Mouse (Mus musculus) heart, embryonic 16.5 days (tissue): ENCODE measurements at regions not wholly inside any gene's neighbourhood (a gene's known extent, or its start where the extent isn't known, plus 50 kb on each side); places are given as distances from the start of the nearest gene placed in this dataset.

Experiments used
- ATAC-seq: fragments of 200-750 bp; cut with Nextera tagmentation; replicated peaks from 2 replicates; pipeline ENCODE4 v1.8.0; 2017; ENCODE audit warnings: moderate number of reproducible peaks; ENCODE audit not compliant: insufficient read depth, low FRiP score; ENCODE audit errors: extremely low read depth
- H3K27ac ChIP-seq: fragments of 300-500 bp; sonication (generic); 2 replicates; pipeline ENCODE4 v1.5.1; 2014; ENCODE audit warnings: mild to moderate bottlenecking, low read length, control low read depth, moderate library complexity
- H3K27me3 ChIP-seq: fragments of 300-500 bp; sonication (generic); 2 replicates; pipeline ENCODE4 v1.6.1; 2014; ENCODE audit warnings: low read length, mixed read lengths; ENCODE audit not compliant: control insufficient read depth, insufficient read depth
- H3K36me3 ChIP-seq: fragments of 300-500 bp; sonication (generic); 2 replicates; pipeline ENCODE4 v1.6.1; 2014; ENCODE audit not compliant: control insufficient read depth, insufficient read depth
- H3K4me1 ChIP-seq: fragments of 300-500 bp; sonication (generic); 2 replicates; pipeline ENCODE4 v1.6.1; 2014; ENCODE audit warnings: low read length, mixed read lengths; ENCODE audit not compliant: control insufficient read depth, insufficient read depth
- H3K4me2 ChIP-seq: fragments of 300-500 bp; sonication (generic); 2 replicates; pipeline ENCODE4 v1.6.1; 2014; ENCODE audit warnings: low read depth, mild to moderate bottlenecking, control low read depth, low read length
- H3K4me3 ChIP-seq: fragments of 300-500 bp; sonication (generic); 2 replicates; pipeline ENCODE4 v1.5.1; 2014; ENCODE audit warnings: mild to moderate bottlenecking, control low read depth, low read length
- H3K9ac ChIP-seq: fragments of 300-500 bp; sonication (generic); 2 replicates; pipeline ENCODE4 v1.6.1; 2014; ENCODE audit warnings: low read length, control low read depth
- H3K9me3 ChIP-seq: fragments of 300-500 bp; sonication (generic); replicated peaks from 2 replicates; pipeline ENCODE4 v1.6.1; 2016; ENCODE audit warnings: low read length; ENCODE audit not compliant: control insufficient read depth
- WGBS: fragments of 180-500 bp; shearing (Covaris S2); extraction: QIAGEN DNeasy Blood & Tissue Kit; methylation state at CpG from one replicate; pipeline ENCODE4 v1.1.7; 2014; 5-methylcytosine and 5-hydroxymethylcytosine counted together

GRCm38 (mm10) chr15:13455560-13456219 is 282.2 kb upstream of the Cdh6 start:
- no peak overlapping the region for H3K4me2 ChIP-seq
- no peak overlapping the region for H3K9ac ChIP-seq
- no peaks in the 10 kb centered on the region for H3K27me3 ChIP-seq
- WGBS: 76% methylated on average over 8 of the region's 8 CpGs
- no peaks in the 10 kb centered on the region for H3K4me1 ChIP-seq
- no peak overlapping the region for H3K4me3 ChIP-seq
- no peaks in the 10 kb centered on the region for H3K9me3 ChIP-seq
- ATAC-seq: no peak
- no peak overlapping the region for H3K27ac ChIP-seq
- no peaks in the 10 kb centered on the region for H3K36me3 ChIP-seq

GRCm38 (mm10) chr15:13450385-13450784 is 276.9 kb upstream of the Cdh6 start:
- no peak overlapping the region for H3K4me2 ChIP-seq
- H3K27ac ChIP-seq: no peak overlapping the region
- H3K4me3 ChIP-seq: no peak overlapping the region
- no peaks in the 10 kb centered on the region for H3K36me3 ChIP-seq
- WGBS: 84% methylated on average over 5 of the region's 5 CpGs
- no peak overlapping the region for H3K9ac ChIP-seq
- no peaks in the 10 kb centered on the region for H3K9me3 ChIP-seq
- no peaks in the 10 kb centered on the region for H3K4me1 ChIP-seq
- no peak for ATAC-seq
- H3K27me3 ChIP-seq: no peaks in the 10 kb centered on the region

- H3K36me3 ChIP-seq: no peaks in the 10 kb centered on the region
- WGBS: 49% methylated on average over 1 of the region's 1 CpGs
- no peak for ATAC-seq
- H3K27ac ChIP-seq: no peak overlapping the region
- no peaks in the 10 kb centered on the region for H3K9me3 ChIP-seq
- no peaks in the 10 kb centered on the region for H3K27me3 ChIP-seq
- H3K9ac ChIP-seq: no peak overlapping the region
- no peaks in the 10 kb centered on the region for H3K4me1 ChIP-seq
- H3K4me2 ChIP-seq: no peak overlapping the region
- no peak overlapping the region for H3K4me3 ChIP-seq
Measured at GRCm38 (mm10) chr15:13434608-13435007, 261.1 kb upstream of the Cdh6 start.

- Histone ChIP-seq H3K4me1 (no peaks in the 10 kb centered on the region), H3K9me3 (no peaks in the 10 kb centered on the region), H3K4me2 (no peak overlapping the region), H3K27ac (no peak overlapping the region), H3K9ac (no peak overlapping the region), H3K27me3 (no peaks in the 10 kb centered on the region), H3K4me3 (no peak overlapping the region), H3K36me3 (no peaks in the 10 kb centered on the region)
- no peak for ATAC-seq
- WGBS: 84% methylated on average over 2 of the region's 2 CpGs
Measured at GRCm38 (mm10) chr15:13432971-13433370, 259.5 kb upstream of the Cdh6 start.

GRCm38 (mm10) chr15:13419616-13420015 is 246.1 kb upstream of the Cdh6 start:
- Histone ChIP-seq H3K4me3 (no peak overlapping the region), H3K9ac (no peak overlapping the region), H3K9me3 (no peaks in the 10 kb centered on the region), H3K27me3 (no peaks in the 10 kb centered on the region), H3K4me2 (no peak overlapping the region), H3K36me3 (no peaks in the 10 kb centered on the region), H3K27ac (no peak overlapping the region), H3K4me1 (no peaks in the 10 kb centered on the region)
- 26% methylated on average over 3 of the region's 3 CpGs for WGBS
- ATAC-seq: no peak

GRCm38 (mm10) chr15:13410065-13410688 is 236.7 kb upstream of the Cdh6 start:
- WGBS: 39% methylated on average over 11 of the region's 11 CpGs

GRCm38 (mm10) chr15:13393155-13393554 is 219.7 kb upstream of the Cdh6 start:
- Histone ChIP-seq H3K4me2 (no peak overlapping the region), H3K27me3 (no peaks in the 10 kb centered on the region), H3K27ac (no peak overlapping the region), H3K9ac (no peak overlapping the region), H3K36me3 (no peaks in the 10 kb centered on the region), H3K9me3 (no peaks in the 10 kb centered on the region), H3K4me3 (no peak overlapping the region), H3K4me1 (no peaks in the 10 kb centered on the region)
- ATAC-seq: no peak
- 72% methylated on average over 6 of the region's 6 CpGs for WGBS

More at GRCm38 (mm10) chr15:13410065-13410688, 236.7 kb upstream of the Cdh6 start:
- peak overlapping the region; percentile 36 for H3K4me2 ChIP-seq
- H3K4me1 ChIP-seq: 0 out of 2 replicates have a peak, but pooled peaks cover 3% of the 10 kb centered on the region
- H3K4me3 ChIP-seq: no peak overlapping the region
- no peaks in the 10 kb centered on the region for H3K9me3 ChIP-seq
- H3K36me3 ChIP-seq: no peaks in the 10 kb centered on the region
- no peak overlapping the region for H3K27ac ChIP-seq
- no peak overlapping the region for H3K9ac ChIP-seq
- no peaks in the 10 kb centered on the region for H3K27me3 ChIP-seq
- ATAC-seq: no peak

- WGBS: 75% methylated on average over 4 of the region's 4 CpGs
- ATAC-seq: no peak
Measured at GRCm38 (mm10) chr15:13391331-13391730, 217.9 kb upstream of the Cdh6 start.

GRCm38 (mm10) chr15:13384815-13385214 is 211.3 kb upstream of the Cdh6 start:
- Histone ChIP-seq H3K4me3 (no peak overlapping the region), H3K27ac (no peak overlapping the region), H3K9me3 (no peaks in the 10 kb centered on the region), H3K9ac (peak overlapping the region; percentile 38; the same call in 1 of the 2 replicates), H3K27me3 (no peaks in the 10 kb centered on the region), H3K4me1 (no peaks in the 10 kb centered on the region), H3K4me2 (0 out of 2 replicates have a peak overlapping the region, but pooled peaks have one; percentile 31), H3K36me3 (no peaks in the 10 kb centered on the region)
- WGBS: 22% methylated on average over 6 of the region's 6 CpGs
- peak; percentile 82 for ATAC-seq

More at GRCm38 (mm10) chr15:13391331-13391730, 217.9 kb upstream of the Cdh6 start:
- no peaks in the 10 kb centered on the region for H3K9me3 ChIP-seq
- H3K36me3 ChIP-seq: no peaks in the 10 kb centered on the region
- H3K9ac ChIP-seq: no peak overlapping the region
- H3K27me3 ChIP-seq: no peaks in the 10 kb centered on the region
- H3K4me1 ChIP-seq: no peaks in the 10 kb centered on the region
- no peak overlapping the region for H3K4me3 ChIP-seq
- no peak overlapping the region for H3K4me2 ChIP-seq
- no peak overlapping the region for H3K27ac ChIP-seq
